Mouse (Mus musculus) E14TG2a.4 (cell line): ENCODE measurements around the gene Foxo3.

Experiments used
- CTCF ChIP-seq: conservative IDR thresholded peaks from 2 replicates; pipeline ENCODE4 v1.5.1; 2014; ENCODE audit warnings: low read length
- POU5F1 ChIP-seq: IDR thresholded peaks from 2 replicates; pipeline ENCODE4 v1.6.1; 2014; ENCODE audit warnings: low read length, borderline replicate concordance

DNA sequence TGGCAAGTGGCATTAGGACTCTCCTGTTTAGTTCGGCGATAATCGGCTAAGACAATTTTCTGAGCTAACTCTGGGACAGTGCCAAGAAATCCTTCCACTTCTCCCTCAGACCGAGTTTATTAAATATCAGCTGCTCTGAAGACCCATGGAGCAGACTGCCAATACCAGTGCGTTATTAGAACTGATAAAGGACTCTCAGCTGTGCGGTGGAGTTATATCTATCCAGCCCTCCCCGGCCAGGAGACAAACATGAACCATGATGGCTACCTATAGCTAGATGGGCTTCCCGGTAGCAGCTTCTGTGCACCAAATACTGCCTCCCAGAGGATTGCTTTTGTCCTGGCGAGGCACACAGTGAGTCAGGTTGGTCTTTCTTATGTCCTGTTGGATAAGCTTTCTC lies 134.5 kb downstream of the Foxo3 start:
- TF ChIP-seq CTCF (no peak), POU5F1 (no peak)
